Mouse (Mus musculus) left cerebral cortex, adult 6 months (tissue): Measurements from ENCODE around the gene Apol7e. TPM values are rescaled to one million over a fixed set of nuclear protein-coding genes. Genes with fewer than 3 reads are reported as not detected.

Source experiments
- long read RNA-seq, 2 experiments: library from polyadenylated mRNA; unstranded; transcript quantifications; one replicate each; pipeline ENCODE4 v2.0.0; 2019 to 2020
- polyA plus RNA-seq: library from polyadenylated mRNA; unstranded; fragments of <200 nt; fragmentation: Nextera tagmentation; gene quantifications from 2 replicates; pipeline ENCODE4 v1.2.3, GENCODE M21; 2021

Apol7e gene
- 0.20 TPM in 1 of 2 replicates, not detected in the other for polyA plus RNA-seq
- long read RNA-seq, experiment 1, partial matches to known transcripts = 0 of 1 reads
- long read RNA-seq, experiment 1, other reads (novel, unspliced or antisense) = 1 of 1 reads
- long read RNA-seq, experiment 2 = 0 reads

DNA sequence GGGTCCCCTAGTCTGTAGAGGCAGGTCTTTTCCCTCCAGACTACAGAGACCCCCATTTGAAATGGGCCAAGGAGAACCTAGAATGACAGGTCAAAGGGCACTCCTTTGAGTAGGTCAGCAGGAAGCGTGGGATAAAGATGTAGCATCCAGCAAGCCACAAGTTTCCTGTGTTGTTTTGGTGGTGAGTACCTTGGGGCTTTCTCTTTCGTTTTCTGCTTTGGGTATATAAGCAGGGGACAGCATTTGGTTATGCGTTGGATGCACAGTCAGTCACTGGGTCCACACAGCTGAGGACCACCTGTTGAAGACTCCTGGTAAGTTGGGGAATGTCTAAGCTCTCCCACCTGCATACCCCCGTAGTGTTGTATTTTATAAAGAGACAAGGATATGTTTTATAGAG lies at the start of gene Apol7e:
Apol7e (plus strand) TSS at position 202 of the 400 bp plus-strand sequence.

DNA sequence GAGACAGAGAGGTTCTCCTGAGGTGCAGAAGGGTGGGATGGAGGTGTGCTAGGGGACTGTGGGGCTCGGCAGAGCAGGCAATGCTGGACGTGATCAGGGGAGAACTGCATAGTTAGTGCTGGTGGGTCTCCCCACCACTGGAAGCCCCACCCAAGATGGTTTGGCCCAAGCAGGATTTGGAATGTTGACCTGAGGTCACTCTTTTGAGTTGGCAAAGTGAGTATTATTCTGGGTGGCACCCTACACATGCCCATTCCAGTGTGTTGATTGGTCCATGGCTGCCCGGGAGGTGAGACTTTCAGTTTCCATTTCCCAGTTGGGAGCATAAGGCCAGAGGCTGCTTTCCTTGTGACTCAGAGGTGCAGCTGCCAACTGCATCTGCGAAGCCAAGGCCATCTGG lies 30.1 kb downstream of the Apol7e start, which contains the start of gene Apol9b:
Apol9b (plus strand) TSS at position 301 of the 400 bp plus-strand sequence.

DNA sequence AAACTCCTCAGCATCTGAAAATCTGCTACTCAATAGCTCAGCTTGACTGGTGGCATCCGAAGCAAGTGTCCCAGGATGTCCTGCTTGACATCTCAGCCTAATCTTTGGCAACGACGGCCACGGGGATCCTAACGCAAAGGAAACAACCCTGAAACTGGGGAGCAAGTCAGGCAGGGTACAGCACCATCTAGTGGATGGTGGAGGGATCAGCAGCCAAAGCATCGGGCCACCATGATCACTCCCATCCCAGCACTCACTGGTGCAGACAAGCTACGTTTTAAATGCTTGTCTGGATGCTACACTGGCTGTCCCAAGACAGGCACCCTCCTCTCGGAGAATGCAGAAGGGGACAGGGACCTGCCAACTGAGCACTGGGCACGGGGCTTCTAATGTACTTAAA lies 58.2 kb downstream of the Apol7e start, which contains the start of gene Apol8:
Apol8 (minus strand) TSS at position 156 of the 400 bp plus-strand sequence.

Other genes starting within 250 kb of the Apol7e start
- not detected in 2 replicates for gene Apol10a, start 221.8 kb upstream of the Apol7e start, polyA plus RNA-seq
- not detected in 2 replicates for gene Apol11a, start 190.6 kb upstream of the Apol7e start, polyA plus RNA-seq
- not detected in 2 replicates for gene Apol7c, start 165.5 kb upstream of the Apol7e start, polyA plus RNA-seq
- not detected in 2 replicates for gene 1700025B11Rik, start 137.0 kb upstream of the Apol7e start, polyA plus RNA-seq
- gene Apol10b, start 102.7 kb upstream of the Apol7e start, polyA plus RNA-seq = 0.13 and 0.30 TPM in 2 replicates
- gene Gm36245, start 99.6 kb upstream of the Apol7e start, polyA plus RNA-seq = not detected in 2 replicates
- gene Apol11b, start 55.6 kb upstream of the Apol7e start, polyA plus RNA-seq = not detected in 2 replicates
- 0.38 and 0.69 TPM in 2 replicates for gene Apol9b, start 30.2 kb downstream of the Apol7e start, polyA plus RNA-seq
- 1.2 and 2.6 TPM in 2 replicates for gene Apol8, start 58.1 kb downstream of the Apol7e start, polyA plus RNA-seq
- 6.5 and 6.6 TPM in 2 replicates for gene Myh9, start 143.3 kb downstream of the Apol7e start, polyA plus RNA-seq
- gene Txn2, start 230.1 kb downstream of the Apol7e start, polyA plus RNA-seq = 296 and 339 TPM in 2 replicates